Mouse (Mus musculus): Measurements from ENCODE around the gene Rab11fip3. TPM values are rescaled to one million over a fixed set of nuclear protein-coding genes. Genes with fewer than 3 reads are reported as not detected.
A peak's percentile ranks its signal among the peaks of the same experiment; 100 is the strongest.

Rab11fip3 gene
- polyA plus RNA-seq, 1 experiment = 26.2 TPM

DNA sequence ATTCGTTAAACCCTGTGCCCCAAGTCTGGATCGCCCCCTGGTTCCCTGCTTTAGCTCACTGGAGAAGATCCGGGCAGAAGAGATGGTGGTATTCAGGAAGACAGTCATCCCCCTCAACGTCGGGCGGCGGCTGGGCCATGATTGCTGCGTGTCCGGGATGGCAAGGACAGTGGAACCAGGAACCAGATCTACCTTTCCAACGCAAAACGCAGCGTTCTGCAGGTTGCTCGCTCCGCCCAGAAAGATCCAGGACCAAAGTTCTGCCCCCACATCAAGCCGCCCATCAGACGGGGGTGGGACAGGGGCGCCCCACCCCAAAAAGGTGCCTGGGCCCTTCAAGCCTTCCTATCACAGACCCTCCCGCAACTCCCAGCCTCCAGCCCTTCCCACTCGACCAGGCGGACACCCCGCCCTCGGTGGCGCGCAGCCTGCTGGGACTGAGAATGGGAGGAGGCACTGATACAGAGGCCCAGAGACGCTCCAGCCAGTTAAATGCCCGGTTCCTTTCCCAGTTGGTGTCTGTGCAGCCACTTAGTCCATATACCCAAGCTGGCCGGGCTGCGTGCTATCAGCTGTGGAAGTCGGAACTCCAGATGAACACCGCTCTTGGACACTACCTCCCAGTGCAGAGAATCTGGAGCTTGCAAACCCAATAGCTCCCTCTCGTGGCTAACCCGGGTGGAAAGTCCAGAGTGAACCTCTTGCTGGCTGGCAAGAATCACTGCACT is 20.7 kb upstream of the Rab11fip3 start, which contains the start of gene Decr2:
Decr2 (minus strand) TSS at position 433 of the 728 bp plus-strand sequence.
- Histone ChIP-seq H3K36me3 (ENCODE audit: control insufficient read depth, insufficient read depth, low read length) (no peaks in the 10 kb centered on the region), H3K27me3 (ENCODE audit: control insufficient read depth, insufficient read depth, low read length) (no peaks in the 10 kb centered on the region), H3K4me3 (ENCODE audit: control insufficient read depth, insufficient read depth, low read length) (peak within 1 kb of the TSS; percentile 79), H3K4me1 (replicated peaks; ENCODE audit: control insufficient read depth, insufficient read depth, low read length) (peaks cover 12% of the 10 kb centered on the region), H3K27ac (ENCODE audit: control insufficient read depth, insufficient read depth, low read length) (no peak within 1 kb of the TSS)
- WGBS = 1% methylated on average over 32 of the region's 32 CpGs
- peak; percentile 84 for DNase-seq
- TF ChIP-seq POLR2A (IDR thresholded peaks at IDR 0.05; ENCODE audit: control insufficient read depth, extremely low read depth, insufficient read depth, low read length, poor library complexity) (no peak), CTCF (IDR thresholded peaks at IDR 0.05; ENCODE audit: borderline replicate concordance, control insufficient read depth, extremely low read depth, insufficient read depth, low read length, poor library complexity) (peak; percentile 82; the same call in 1 of the 2 replicates)

DNA sequence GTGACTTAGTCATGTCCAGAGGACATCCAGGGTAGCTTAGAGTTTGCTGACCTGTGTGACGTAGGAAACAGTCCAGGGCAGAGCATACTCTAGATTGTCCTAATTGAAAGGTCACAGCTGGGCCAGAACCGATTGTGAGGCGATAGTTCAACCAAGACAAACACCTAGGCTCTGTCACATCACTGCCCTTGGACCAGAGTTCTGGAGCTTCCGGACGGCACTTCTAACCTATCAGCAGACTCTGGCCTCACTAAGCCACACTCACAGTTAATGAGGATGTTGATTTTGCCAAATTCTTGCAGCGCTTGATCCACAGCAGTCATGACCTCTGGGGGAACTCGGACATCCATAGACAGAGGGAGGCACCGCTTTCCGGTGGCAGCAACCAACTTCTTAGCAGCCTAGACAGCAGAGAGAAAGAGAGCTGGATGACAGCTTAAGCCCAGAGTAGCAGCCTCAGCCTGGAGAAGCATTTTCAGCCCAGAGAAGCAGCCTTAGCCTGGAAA is 17.8 kb upstream of the Rab11fip3 start:
- no peaks in the 10 kb centered on the region for H3K4me1 ChIP-seq (replicated peaks; ENCODE audit: control insufficient read depth, insufficient read depth, low read length)
- no peak for DNase-seq
- no peak overlapping the region for H3K4me3 ChIP-seq (ENCODE audit: control insufficient read depth, insufficient read depth, low read length)
- no peak for TF ChIP-seq POLR2A (IDR thresholded peaks at IDR 0.05; ENCODE audit: control insufficient read depth, extremely low read depth, insufficient read depth, low read length, poor library complexity)
- H3K27me3 ChIP-seq (ENCODE audit: control insufficient read depth, insufficient read depth, low read length) = no peaks in the 10 kb centered on the region
- no peaks in the 10 kb centered on the region for H3K36me3 ChIP-seq (ENCODE audit: control insufficient read depth, insufficient read depth, low read length)
- no peak overlapping the region for H3K27ac ChIP-seq (ENCODE audit: control insufficient read depth, insufficient read depth, low read length)
- 95% methylated on average over 9 of the region's 9 CpGs for WGBS

DNA sequence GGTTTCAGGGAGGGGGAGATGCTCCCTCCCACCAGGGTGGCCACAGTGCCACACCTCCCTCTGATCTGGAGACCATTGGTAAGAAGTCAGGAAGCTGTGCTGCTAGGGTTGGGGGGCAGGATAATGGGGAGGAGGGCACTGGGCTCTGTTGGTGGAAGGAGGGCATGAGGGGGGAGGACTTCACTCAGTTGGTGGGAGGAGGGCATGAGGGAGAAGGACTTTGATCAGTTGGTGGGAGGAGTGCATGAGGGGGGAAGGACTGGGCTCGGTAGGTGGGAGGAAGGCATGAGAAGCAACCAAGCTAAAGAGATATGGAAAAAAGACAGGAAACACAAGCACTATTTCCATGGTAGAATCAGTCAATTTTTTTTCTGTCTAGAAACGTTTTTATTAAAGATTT is 11.5 kb upstream of the Rab11fip3 start:
- no peak overlapping the region for H3K4me3 ChIP-seq (ENCODE audit: control insufficient read depth, insufficient read depth, low read length)
- no peaks in the 10 kb centered on the region for H3K36me3 ChIP-seq (ENCODE audit: control insufficient read depth, insufficient read depth, low read length)
- no peak overlapping the region for H3K27ac ChIP-seq (ENCODE audit: control insufficient read depth, insufficient read depth, low read length)
- 51% methylated on average over 2 of the region's 2 CpGs for WGBS
- no peak for DNase-seq
- TF ChIP-seq CTCF (IDR thresholded peaks at IDR 0.05; ENCODE audit: borderline replicate concordance, control insufficient read depth, extremely low read depth, insufficient read depth, low read length, poor library complexity) (no peak), POLR2A (IDR thresholded peaks at IDR 0.05; ENCODE audit: control insufficient read depth, extremely low read depth, insufficient read depth, low read length, poor library complexity) (no peak)
- no peaks in the 10 kb centered on the region for H3K4me1 ChIP-seq (replicated peaks; ENCODE audit: control insufficient read depth, insufficient read depth, low read length)
- no peaks in the 10 kb centered on the region for H3K27me3 ChIP-seq (ENCODE audit: control insufficient read depth, insufficient read depth, low read length)

DNA sequence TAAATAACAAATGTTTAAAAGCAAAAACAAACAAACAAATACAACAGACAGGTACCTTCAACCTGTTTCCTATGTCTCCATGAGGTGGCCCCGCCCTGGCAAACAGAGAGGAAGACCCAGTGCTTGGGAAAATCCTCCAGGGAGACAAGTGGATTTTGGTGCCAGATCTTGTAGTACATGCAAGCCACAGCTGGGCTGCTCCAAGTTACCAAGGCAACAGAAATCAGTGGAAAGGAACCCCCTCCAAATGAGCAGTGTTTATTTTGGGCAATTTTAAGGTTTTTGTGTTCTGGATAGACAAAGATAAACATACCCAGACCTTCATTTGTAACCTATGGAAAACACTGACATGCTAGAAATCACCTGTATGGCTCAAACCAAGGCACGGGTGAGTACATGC is 9.5 kb upstream of the Rab11fip3 start:
- H3K4me3 ChIP-seq (ENCODE audit: control insufficient read depth, insufficient read depth, low read length) = no peak overlapping the region
- no peaks in the 10 kb centered on the region for H3K36me3 ChIP-seq (ENCODE audit: control insufficient read depth, insufficient read depth, low read length)
- H3K27me3 ChIP-seq (ENCODE audit: control insufficient read depth, insufficient read depth, low read length) = no peaks in the 10 kb centered on the region
- no peaks in the 10 kb centered on the region for H3K4me1 ChIP-seq (replicated peaks; ENCODE audit: control insufficient read depth, insufficient read depth, low read length)
- TF ChIP-seq CTCF (IDR thresholded peaks at IDR 0.05; ENCODE audit: borderline replicate concordance, control insufficient read depth, extremely low read depth, insufficient read depth, low read length, poor library complexity) (no peak), POLR2A (IDR thresholded peaks at IDR 0.05; ENCODE audit: control insufficient read depth, extremely low read depth, insufficient read depth, low read length, poor library complexity) (no peak)
- no peak overlapping the region for H3K27ac ChIP-seq (ENCODE audit: control insufficient read depth, insufficient read depth, low read length)
- WGBS = 71% methylated on average over 2 of the region's 2 CpGs
- no peak for DNase-seq

DNA sequence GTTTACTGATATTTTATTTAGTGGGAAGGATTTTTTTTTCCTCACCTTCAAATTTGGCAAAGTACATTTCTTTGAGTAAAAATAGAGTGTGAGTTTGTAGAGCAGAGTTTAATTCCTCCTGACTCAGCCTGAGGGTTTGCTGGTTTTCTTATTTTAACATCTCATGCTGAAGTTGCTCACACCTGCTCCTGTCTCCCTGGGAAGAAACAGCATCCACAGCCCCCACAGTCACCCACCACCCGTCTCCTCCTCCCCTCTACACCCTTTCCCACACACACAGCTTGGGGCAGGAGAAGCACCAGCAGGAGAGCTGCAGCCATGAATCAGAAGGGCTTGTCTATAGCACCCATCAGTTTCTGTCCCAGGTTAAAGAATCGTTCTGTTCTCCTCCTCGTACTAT is 5.9 kb upstream of the Rab11fip3 start:
- Histone ChIP-seq H3K36me3 (ENCODE audit: control insufficient read depth, insufficient read depth, low read length) (no peaks in the 10 kb centered on the region), H3K4me1 (replicated peaks; ENCODE audit: control insufficient read depth, insufficient read depth, low read length) (no peaks in the 10 kb centered on the region), H3K4me3 (ENCODE audit: control insufficient read depth, insufficient read depth, low read length) (no peak overlapping the region), H3K27me3 (ENCODE audit: control insufficient read depth, insufficient read depth, low read length) (no peaks in the 10 kb centered on the region; the same call in 1 of the 2 replicates), H3K27ac (ENCODE audit: control insufficient read depth, insufficient read depth, low read length) (no peak overlapping the region)
- WGBS = 83% methylated on average over 3 of the region's 3 CpGs
- no peak for TF ChIP-seq POLR2A (IDR thresholded peaks at IDR 0.05; ENCODE audit: control insufficient read depth, extremely low read depth, insufficient read depth, low read length, poor library complexity)
- TF ChIP-seq CTCF (IDR thresholded peaks at IDR 0.05; ENCODE audit: borderline replicate concordance, control insufficient read depth, extremely low read depth, insufficient read depth, low read length, poor library complexity) = no peak
- no peak for DNase-seq

DNA sequence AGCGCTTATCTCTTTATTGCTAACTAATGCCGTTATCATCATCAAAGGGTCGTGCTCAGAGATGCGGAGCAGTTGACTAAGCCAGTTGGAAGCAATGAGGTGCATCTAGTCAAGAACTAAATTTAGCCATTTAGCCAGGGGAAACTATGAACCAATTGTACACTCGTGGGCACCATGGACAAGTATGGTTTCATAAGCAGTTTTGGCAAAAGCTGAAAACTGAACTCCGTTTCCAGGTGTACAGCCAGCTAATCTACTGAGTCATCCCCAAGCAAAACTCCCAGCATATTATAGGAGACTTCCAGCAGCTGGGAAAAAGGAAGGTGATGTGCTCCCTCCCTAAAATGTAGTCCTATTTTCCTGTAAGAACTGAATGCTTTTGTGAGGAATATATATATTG is 781 bp upstream of the Rab11fip3 start:
- WGBS = 19% methylated on average over 6 of the region's 6 CpGs
- Histone ChIP-seq H3K4me3 (ENCODE audit: control insufficient read depth, insufficient read depth, low read length) (no peak overlapping the region), H3K27ac (ENCODE audit: control insufficient read depth, insufficient read depth, low read length) (no peak overlapping the region), H3K27me3 (ENCODE audit: control insufficient read depth, insufficient read depth, low read length) (no peaks in the 10 kb centered on the region; the same call in 1 of the 2 replicates), H3K36me3 (ENCODE audit: control insufficient read depth, insufficient read depth, low read length) (no peaks in the 10 kb centered on the region), H3K4me1 (replicated peaks; ENCODE audit: control insufficient read depth, insufficient read depth, low read length) (peaks cover 21% of the 10 kb centered on the region)
- DNase-seq = no peak
- TF ChIP-seq POLR2A (IDR thresholded peaks at IDR 0.05; ENCODE audit: control insufficient read depth, extremely low read depth, insufficient read depth, low read length, poor library complexity) = no peak
- TF ChIP-seq CTCF (IDR thresholded peaks at IDR 0.05; ENCODE audit: borderline replicate concordance, control insufficient read depth, extremely low read depth, insufficient read depth, low read length, poor library complexity) = no peak
